Mouse (Mus musculus): ENCODE results near the gene Stap1.

Gene Stap1

GRCm38 (mm10) chr5:86071538-86071937 is at the start of gene Stap1:
Gene Stap1, plus strand, starts transcription at chr5:86071746.
- no peak for DNase-seq (ENCODE audit: low spot score in 2 of 2)

GRCm38 (mm10) chr5:86029820-86030219 is 41.7 kb upstream of the Stap1 start:
- no peak for DNase-seq (ENCODE audit: low spot score in 2 of 2)

- DNase-seq (ENCODE audit: low spot score in 2 of 2) = no peak
Measured at GRCm38 (mm10) chr5:86063501-86063900, 8.0 kb upstream of the Stap1 start.

DNA sequence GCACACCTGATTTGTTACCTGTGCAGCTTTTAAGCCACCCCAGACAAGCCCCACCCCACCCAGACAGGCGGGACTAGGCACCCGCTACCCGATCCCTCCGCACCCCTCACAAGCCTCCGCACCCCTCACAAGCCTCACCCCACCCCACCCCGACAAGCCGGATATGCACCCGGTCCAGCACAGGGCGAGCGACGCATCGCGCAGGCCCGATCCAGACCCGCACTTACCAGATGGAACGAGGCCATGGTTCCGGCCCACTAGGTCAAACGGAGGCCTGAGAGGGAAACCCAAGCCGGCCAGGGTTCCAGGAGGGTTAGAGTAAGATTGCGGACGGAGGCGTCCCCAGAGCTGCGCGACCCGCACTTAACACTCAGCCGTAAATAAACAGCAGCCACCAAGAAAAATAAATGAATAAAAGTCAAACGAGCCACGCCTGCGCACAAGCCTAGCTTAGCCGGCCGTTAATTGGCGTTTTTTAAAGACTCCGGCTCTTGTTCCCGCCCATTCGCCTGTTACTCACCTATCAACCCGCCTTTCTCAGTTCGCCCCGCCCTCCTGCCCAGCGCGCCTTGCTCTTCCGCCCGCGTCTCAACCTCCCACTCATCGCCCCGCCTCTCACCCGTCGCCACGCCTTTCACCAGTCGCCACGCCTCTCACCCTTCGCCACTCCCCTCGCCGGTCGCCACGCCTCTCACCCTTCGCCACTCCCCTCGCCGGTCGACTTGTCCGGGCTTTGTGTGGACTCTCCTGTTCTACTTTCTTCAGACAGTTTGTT is 6.3 kb upstream of the Stap1 start, which contains the start of gene Cenpc1:
TSS of gene Cenpc1 (minus strand) at position 483 of the 775 bp plus-strand sequence.
- peak; percentile 95 to 99 for DNase-seq (ENCODE audit: low spot score in 2 of 2)

DNA sequence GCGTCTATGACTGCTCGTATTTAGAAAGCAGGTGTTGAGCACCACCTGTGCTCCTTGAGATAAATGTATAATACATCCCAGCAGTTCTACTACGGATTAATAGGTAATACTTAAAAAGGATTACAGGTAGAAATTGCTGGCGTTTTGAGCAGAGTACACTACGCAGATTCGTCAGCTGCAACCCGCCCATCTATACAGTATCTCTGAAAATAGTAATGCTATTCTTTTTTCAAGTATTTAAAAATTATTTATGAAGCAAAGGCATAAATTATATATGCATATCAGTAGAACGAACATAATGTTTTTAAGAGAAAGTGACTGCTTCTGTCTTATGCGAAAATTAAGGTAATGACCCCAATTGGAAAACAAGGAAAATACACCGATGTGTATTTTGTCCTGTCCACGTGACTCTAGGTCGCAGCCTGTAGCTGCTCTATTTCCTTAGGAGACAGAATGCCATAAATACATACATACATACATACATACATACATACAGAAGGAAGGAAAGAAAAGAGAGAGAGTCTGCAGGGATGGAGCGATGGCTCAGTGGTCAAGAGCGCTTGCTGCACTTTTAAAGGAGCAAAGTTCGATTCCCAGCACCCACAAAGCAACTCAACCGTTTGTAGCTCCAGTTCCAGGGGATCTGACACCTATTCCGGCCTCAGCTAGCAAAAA is 5.5 kb upstream of the Stap1 start:
- no peak for DNase-seq (ENCODE audit: low spot score in 2 of 2)

GRCm38 (mm10) chr5:86066551-86066929 is 5.0 kb upstream of the Stap1 start:
- peak; percentile 70 to 83 for DNase-seq (ENCODE audit: low spot score in 2 of 2)

GRCm38 (mm10) chr5:86068451-86068850 is 3.1 kb upstream of the Stap1 start:
- DNase-seq (ENCODE audit: low spot score in 2 of 2) = no peak

GRCm38 (mm10) chr5:86069121-86069520 is 2.4 kb upstream of the Stap1 start:
- no peak for DNase-seq (ENCODE audit: low spot score in 2 of 2)

- DNase-seq (ENCODE audit: low spot score in 2 of 2) = no peak
Measured at GRCm38 (mm10) chr5:86072756-86073386, 1.3 kb downstream of the Stap1 start.

DNA sequence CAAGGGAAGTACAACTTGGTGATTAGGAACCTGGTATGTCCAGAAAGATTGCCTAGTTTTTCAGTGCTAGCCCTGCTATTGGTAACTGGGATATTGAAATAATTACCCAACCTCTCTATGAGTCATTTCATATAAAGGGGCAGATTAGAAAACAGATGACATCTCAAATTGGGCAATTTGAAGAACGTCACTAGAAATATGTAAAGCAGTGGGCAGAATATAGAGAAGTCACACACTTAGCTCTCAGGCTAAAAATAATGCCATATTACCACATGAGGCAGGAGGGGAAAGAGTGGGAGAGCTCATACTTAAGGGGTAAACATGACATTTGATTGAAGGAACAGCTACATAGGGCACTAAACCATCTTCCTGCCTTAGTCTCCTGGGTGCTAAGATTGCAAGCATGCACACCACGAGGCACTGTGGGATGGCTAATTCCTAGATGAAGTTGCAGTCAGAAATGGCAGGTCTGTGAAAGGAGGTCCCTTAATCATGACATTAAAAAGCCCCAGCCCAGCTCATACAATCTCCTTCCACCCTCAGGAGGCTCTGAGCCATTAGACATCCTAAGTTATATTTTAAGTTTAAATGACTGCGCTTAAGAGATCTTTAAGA is 7.3 kb downstream of the Stap1 start:
- DNase-seq (ENCODE audit: low spot score in 2 of 2) = no peak

GRCm38 (mm10) chr5:86083987-86084386 is 12.4 kb downstream of the Stap1 start:
- no peak for DNase-seq (ENCODE audit: low spot score in 2 of 2)

DNA sequence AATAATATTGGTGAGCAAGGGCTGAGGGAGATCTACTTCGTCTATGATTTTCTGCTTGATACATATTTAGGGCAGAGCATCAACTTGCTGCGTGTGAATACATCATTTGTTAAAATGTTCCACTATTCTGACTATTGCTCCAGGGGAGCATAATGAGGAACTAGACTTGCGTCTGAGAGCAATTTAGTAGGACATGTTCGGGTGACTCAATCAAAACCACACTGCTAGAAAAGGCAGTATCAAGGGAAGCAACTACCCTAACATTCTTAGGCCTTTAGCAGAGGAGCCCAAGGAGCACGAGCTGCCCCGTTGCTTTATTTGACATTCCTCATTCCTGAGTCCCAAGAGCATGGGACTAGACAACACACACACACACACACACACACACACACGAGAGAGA is 13.4 kb downstream of the Stap1 start:
- no peak for DNase-seq (ENCODE audit: low spot score in 2 of 2)

DNA sequence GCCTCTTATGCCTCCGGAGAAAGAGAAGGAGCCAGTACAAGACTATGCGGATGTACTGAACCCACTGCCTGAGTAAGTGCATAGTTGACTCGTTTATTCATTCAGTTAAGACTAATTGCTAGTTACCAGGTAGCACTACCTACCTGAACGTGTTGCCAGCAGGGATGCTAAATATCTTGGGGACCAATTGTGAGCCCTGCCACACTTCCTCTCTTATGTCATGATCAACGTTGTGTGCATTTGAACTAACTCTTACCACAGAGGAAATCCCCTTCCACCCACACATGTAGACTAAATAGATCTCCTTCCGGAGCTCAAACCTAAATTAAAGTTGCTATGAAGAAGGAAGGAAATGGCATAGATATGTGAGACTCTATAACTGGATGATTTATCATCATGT is 15.2 kb downstream of the Stap1 start:
- no peak for DNase-seq (ENCODE audit: low spot score in 2 of 2)

- no peak for DNase-seq (ENCODE audit: low spot score in 2 of 2)
Measured at GRCm38 (mm10) chr5:86094754-86095153, 23.2 kb downstream of the Stap1 start.

GRCm38 (mm10) chr5:86098988-86099387 is 27.4 kb downstream of the Stap1 start:
- no peak for DNase-seq (ENCODE audit: low spot score in 2 of 2)

- DNase-seq (ENCODE audit: low spot score in 2 of 2) = no peak
Measured at GRCm38 (mm10) chr5:86100621-86101020, 29.1 kb downstream of the Stap1 start.

- DNase-seq (ENCODE audit: low spot score in 2 of 2) = no peak
Measured at GRCm38 (mm10) chr5:86102176-86102575, 30.6 kb downstream of the Stap1 start.

- no peak for DNase-seq (ENCODE audit: low spot score in 2 of 2)
Measured at GRCm38 (mm10) chr5:86106610-86107009, 35.1 kb downstream of the Stap1 start.

- no peak for DNase-seq (ENCODE audit: low spot score in 2 of 2)
Measured at GRCm38 (mm10) chr5:86111074-86111473, 39.5 kb downstream of the Stap1 start.

DNA sequence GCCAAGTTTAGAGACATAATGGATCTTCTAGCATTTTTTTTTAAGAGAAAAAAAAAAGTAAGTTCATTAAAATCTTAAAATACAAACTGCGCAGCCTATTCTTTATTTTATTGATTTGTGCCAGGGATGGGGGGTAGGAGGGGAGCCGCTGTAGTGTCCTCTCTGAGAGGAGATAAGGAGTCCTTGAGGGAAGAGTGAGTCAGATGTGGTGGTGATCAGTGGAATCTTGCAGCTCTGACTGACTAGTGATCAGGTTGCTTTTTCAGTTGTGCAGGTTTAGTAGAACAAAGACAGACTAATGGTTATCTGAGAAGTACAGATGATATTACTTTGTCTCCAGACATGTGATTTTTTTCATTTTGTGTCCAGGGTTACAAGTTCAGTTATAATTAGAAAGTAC is 41.5 kb downstream of the Stap1 start:
- no peak for DNase-seq (ENCODE audit: low spot score in 2 of 2)

GRCm38 (mm10) chr5:86113997-86114396 is 42.5 kb downstream of the Stap1 start:
- no peak for DNase-seq (ENCODE audit: low spot score in 2 of 2)

DNA sequence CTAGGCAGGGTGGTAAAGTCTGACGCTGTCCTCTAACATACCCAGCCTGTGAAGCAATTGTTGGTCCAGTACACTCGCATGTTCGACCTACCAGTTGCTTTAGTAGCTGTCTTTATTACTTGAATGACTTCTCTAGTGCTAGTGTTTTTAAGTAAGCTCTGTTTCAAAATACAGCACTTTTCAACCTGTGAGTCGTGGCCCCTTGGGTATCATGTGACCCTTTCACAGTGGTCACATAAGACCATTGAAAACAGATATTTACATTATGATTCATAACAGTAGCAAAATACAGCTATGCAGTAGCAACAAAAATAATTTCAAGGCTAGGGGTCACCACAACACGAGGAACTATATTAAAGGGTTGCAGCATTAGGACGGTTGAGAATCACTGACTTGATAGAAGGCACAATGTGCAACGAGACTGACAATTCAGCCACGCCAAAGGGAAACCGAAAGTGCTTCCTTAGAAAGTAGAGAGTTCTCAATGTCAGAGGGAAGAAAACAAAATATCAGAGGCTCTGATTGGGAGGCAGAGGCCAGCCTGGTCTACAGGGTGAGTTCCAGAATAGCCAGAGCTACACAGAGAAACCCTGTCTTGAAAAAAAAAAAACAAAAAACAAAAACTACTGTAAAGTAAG is 47.0 kb downstream of the Stap1 start:
- no peak for DNase-seq (ENCODE audit: low spot score in 2 of 2)
